Mouse (Mus musculus) frontal cortex, postnatal 10 days (tissue): Measurements from ENCODE around the gene Dscam.
A peak's percentile ranks its signal among the peaks of the same experiment; 100 is the strongest.

Source experiments
- DNase-seq, 2 experiments: peaks; one replicate each; pipeline ENCODE4 v3.0.0; 2022; ENCODE audit warnings: low spot score in 2 of 2, mixed read lengths in 1 of 2

Dscam gene

GRCm38 (mm10) chr16:97105266-97105665 lies 65.3 kb downstream of the Dscam start:
- no peak for DNase-seq

GRCm38 (mm10) chr16:97103046-97103445 lies 67.5 kb downstream of the Dscam start:
- no peak for DNase-seq

GRCm38 (mm10) chr16:97100091-97100490 lies 70.5 kb downstream of the Dscam start:
- DNase-seq = no peak

GRCm38 (mm10) chr16:97098508-97098907 lies 72.0 kb downstream of the Dscam start:
- DNase-seq = peak in 1 of 2 experiments; percentile 12

GRCm38 (mm10) chr16:97096709-97097108 lies 73.8 kb downstream of the Dscam start:
- peak in 1 of 2 experiments; percentile 21 for DNase-seq

GRCm38 (mm10) chr16:97095496-97095895 lies 75.1 kb downstream of the Dscam start:
- DNase-seq = no peak

GRCm38 (mm10) chr16:97089339-97089738 lies 81.2 kb downstream of the Dscam start:
- DNase-seq = no peak

- DNase-seq = no peak
These were observed 86.9 kb downstream of the Dscam start for GRCm38 (mm10) chr16:97083694-97084093.

- no peak for DNase-seq
These were observed 94.5 kb downstream of the Dscam start for GRCm38 (mm10) chr16:97075920-97076572.

- DNase-seq = no peak
These were observed 95.2 kb downstream of the Dscam start for GRCm38 (mm10) chr16:97075137-97075902.

- no peak for DNase-seq
These were observed 96.7 kb downstream of the Dscam start for GRCm38 (mm10) chr16:97073847-97074246.

- no peak for DNase-seq
These were observed 97.9 kb downstream of the Dscam start for GRCm38 (mm10) chr16:97072624-97073023.

GRCm38 (mm10) chr16:97066856-97067255 lies 103.7 kb downstream of the Dscam start:
- no peak for DNase-seq

GRCm38 (mm10) chr16:97062207-97062606 lies 108.3 kb downstream of the Dscam start:
- DNase-seq = no peak

- no peak for DNase-seq
These were observed 109.2 kb downstream of the Dscam start for GRCm38 (mm10) chr16:97061390-97061789.

- DNase-seq = no peak
These were observed 109.8 kb downstream of the Dscam start for GRCm38 (mm10) chr16:97060736-97061135.

- no peak for DNase-seq
These were observed 110.3 kb downstream of the Dscam start for GRCm38 (mm10) chr16:97060276-97060675.

- DNase-seq = no peak
These were observed 135.3 kb downstream of the Dscam start for GRCm38 (mm10) chr16:97035271-97035670.

GRCm38 (mm10) chr16:97033540-97034058 lies 137.0 kb downstream of the Dscam start:
- DNase-seq = no peak

GRCm38 (mm10) chr16:97027701-97028100 lies 142.9 kb downstream of the Dscam start:
- DNase-seq = peak in 1 of 2 experiments; percentile 22

- DNase-seq = no peak
These were observed 143.7 kb downstream of the Dscam start for GRCm38 (mm10) chr16:97026803-97027202.

GRCm38 (mm10) chr16:97024406-97024805 lies 146.1 kb downstream of the Dscam start:
- DNase-seq = no peak

- no peak for DNase-seq
These were observed 149.1 kb downstream of the Dscam start for GRCm38 (mm10) chr16:97021496-97021895.
